Mouse (Mus musculus) liver, embryonic 12.5 days (tissue): ENCODE results near the gene Col19a1. TPM values are rescaled to one million over a fixed set of nuclear protein-coding genes. Genes with fewer than 3 reads are reported as not detected.

Source experiments
- ATAC-seq: fragments of 200-750 bp; cut with Nextera tagmentation; 2 replicates; pipeline ENCODE4 v1.8.0; 2017; ENCODE audit warnings: moderate number of reproducible peaks, mild to moderate bottlenecking, moderate library complexity
- H3K27ac ChIP-seq: fragments of 300-500 bp; sonication (generic); 2 replicates; pipeline ENCODE4 v1.5.1; 2016; ENCODE audit warnings: mild to moderate bottlenecking
- H3K27me3 ChIP-seq: fragments of 300-500 bp; sonication (generic); replicated peaks from 2 replicates; pipeline ENCODE4 v1.6.1; 2016; ENCODE audit warnings: mild to moderate bottlenecking, moderate library complexity
- H3K36me3 ChIP-seq: fragments of 300-500 bp; sonication (generic); 2 replicates; pipeline ENCODE4 v1.6.1; 2016; ENCODE audit warnings: mild to moderate bottlenecking, moderate library complexity
- H3K4me1 ChIP-seq: fragments of 300-500 bp; sonication (generic); 2 replicates; pipeline ENCODE4 v1.6.1; 2016
- H3K4me2 ChIP-seq: fragments of 300-500 bp; sonication (generic); 2 replicates; pipeline ENCODE4 v1.6.1; 2016; ENCODE audit warnings: mild to moderate bottlenecking, moderate library complexity
- H3K4me3 ChIP-seq: fragments of 300-500 bp; sonication (generic); 2 replicates; pipeline ENCODE4 v1.5.1; 2016; ENCODE audit warnings: mild to moderate bottlenecking, moderate library complexity
- H3K9ac ChIP-seq: fragments of 300-500 bp; sonication (generic); 2 replicates; pipeline ENCODE4 v1.6.1; 2016; ENCODE audit warnings: mild to moderate bottlenecking, moderate library complexity
- H3K9me3 ChIP-seq: fragments of 300-500 bp; sonication (generic); replicated peaks from 2 replicates; pipeline ENCODE4 v1.6.1; 2016; ENCODE audit warnings: mild to moderate bottlenecking, moderate library complexity
- WGBS: fragments of 180-500 bp; shearing (Covaris S2); methylation state at CpG from one replicate; pipeline ENCODE4 v1.1.7; 2016; ENCODE audit not compliant: insufficient replicate concordance; 5-methylcytosine and 5-hydroxymethylcytosine counted together
- polyA plus RNA-seq: library from polyadenylated mRNA; unstranded; fragments of >200 nt; fragmentation: Nextera tagmentation; extraction: Ambion mirVana; gene quantifications from 2 replicates; pipeline ENCODE4 v1.2.1, GENCODE M21; 2016

Gene Col19a1
- polyA plus RNA-seq, 1 experiment from 2014 or later: not detected

DNA sequence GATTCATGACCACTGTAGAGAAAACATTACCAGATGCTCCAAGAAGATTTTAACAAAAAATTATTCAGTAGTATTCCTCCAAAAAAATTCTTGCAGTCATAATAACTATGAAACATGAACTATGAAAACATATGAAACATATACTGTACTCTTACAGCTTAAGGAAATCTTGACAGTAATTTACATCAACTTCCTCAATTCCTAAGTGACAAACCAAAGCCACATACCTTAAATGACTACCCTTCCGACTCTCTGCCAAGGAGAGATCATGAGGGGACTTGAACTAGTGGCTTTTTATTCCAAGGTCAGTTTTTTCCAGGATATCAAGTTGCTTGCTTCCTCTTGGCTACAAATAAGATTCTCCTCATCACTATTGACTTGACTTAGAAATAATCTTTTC, 39.7 kb downstream of the Col19a1 start:
- Histone ChIP-seq H3K4me2 (no peak overlapping the region), H3K27ac (no peak overlapping the region), H3K4me1 (no peaks in the 10 kb centered on the region), H3K9me3 (no peaks in the 10 kb centered on the region), H3K27me3 (no peaks in the 10 kb centered on the region), H3K4me3 (no peak overlapping the region), H3K9ac (no peak overlapping the region), H3K36me3 (no peaks in the 10 kb centered on the region)
- WGBS: 35% methylated on average over 1 of the region's 1 CpGs
- ATAC-seq: no peak

DNA sequence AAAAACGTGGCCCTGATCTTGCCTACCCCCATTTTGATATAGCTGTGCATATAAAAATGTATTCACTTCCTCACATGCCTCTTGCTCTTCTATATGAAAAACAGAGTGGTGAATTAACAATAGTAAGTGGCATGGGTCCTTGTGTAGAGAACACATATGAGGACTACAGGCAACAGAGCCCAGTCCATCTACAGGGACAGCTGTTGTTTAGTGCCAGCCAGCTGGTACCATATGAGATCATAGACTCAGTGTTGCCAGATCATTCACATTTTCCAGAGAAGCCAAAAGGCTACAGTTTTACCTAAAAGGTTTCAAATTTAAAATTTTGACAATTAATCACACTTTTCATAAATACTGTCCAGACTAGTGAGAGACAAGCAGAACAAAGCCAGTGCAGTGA, 47.4 kb downstream of the Col19a1 start:
- 37% methylated on average over 1 of the region's 1 CpGs for WGBS
- no peak for ATAC-seq
- Histone ChIP-seq H3K9ac (no peak overlapping the region), H3K36me3 (no peaks in the 10 kb centered on the region), H3K4me2 (no peak overlapping the region), H3K9me3 (no peaks in the 10 kb centered on the region), H3K27ac (no peak overlapping the region), H3K4me3 (no peak overlapping the region), H3K4me1 (no peaks in the 10 kb centered on the region), H3K27me3 (no peaks in the 10 kb centered on the region)

DNA sequence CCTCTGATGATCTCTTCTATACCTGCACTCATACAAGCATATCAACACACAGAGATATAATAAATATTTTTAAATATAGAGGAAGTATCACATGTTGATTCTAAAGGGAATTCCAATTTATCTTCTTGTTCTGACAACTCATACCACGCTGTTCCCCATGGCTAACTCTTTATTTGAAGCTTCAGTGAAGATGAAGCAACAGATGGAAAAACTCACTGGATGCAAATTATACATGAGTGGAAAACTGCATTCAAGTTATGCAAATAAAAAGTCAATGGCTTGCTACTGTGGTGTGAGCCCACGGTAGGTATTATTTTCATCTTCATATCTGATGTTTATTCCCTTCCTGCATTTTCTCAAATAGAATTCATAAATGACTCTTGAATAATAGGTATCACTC, 60.1 kb downstream of the Col19a1 start:
- 69% methylated on average over 2 of the region's 2 CpGs for WGBS
- H3K27ac ChIP-seq: no peak overlapping the region
- no peak overlapping the region for H3K9ac ChIP-seq
- no peaks in the 10 kb centered on the region for H3K9me3 ChIP-seq
- ATAC-seq: no peak
- no peak overlapping the region for H3K4me2 ChIP-seq
- no peaks in the 10 kb centered on the region for H3K36me3 ChIP-seq
- no peak overlapping the region for H3K4me3 ChIP-seq
- no peaks in the 10 kb centered on the region for H3K27me3 ChIP-seq
- H3K4me1 ChIP-seq: no peaks in the 10 kb centered on the region

DNA sequence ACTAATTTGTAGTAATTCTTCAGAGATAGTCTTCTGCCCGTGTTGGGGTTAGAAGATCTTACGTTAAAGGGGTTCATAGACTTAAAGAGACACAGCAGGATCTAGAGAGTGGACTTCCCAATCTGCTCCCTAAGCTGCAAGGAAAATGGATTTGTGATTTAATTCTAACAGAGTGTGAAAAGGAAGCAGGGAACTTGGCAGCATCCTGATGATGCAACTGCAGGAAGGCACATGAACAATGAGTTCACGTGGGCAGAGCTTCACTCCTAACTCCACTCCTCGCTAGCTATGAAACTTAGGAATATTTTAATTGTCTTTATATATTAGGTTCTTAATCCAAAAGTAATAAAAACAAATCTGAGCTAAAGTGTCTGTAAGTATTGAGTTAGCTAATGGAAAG, 69.8 kb downstream of the Col19a1 start:
- no peaks in the 10 kb centered on the region for H3K4me1 ChIP-seq
- H3K27me3 ChIP-seq: no peaks in the 10 kb centered on the region
- H3K27ac ChIP-seq: no peak overlapping the region
- no peaks in the 10 kb centered on the region for H3K9me3 ChIP-seq
- no peak overlapping the region for H3K9ac ChIP-seq
- H3K36me3 ChIP-seq: no peaks in the 10 kb centered on the region
- WGBS: 56% methylated on average over 4 of the region's 4 CpGs
- no peak for ATAC-seq
- H3K4me2 ChIP-seq: no peak overlapping the region
- H3K4me3 ChIP-seq: no peak overlapping the region

GRCm38 (mm10) chr1:24515341-24515740, 71.9 kb downstream of the Col19a1 start:
- Histone ChIP-seq H3K4me2 (no peak overlapping the region), H3K27ac (no peak overlapping the region), H3K4me3 (no peak overlapping the region), H3K9me3 (no peaks in the 10 kb centered on the region), H3K9ac (no peak overlapping the region), H3K36me3 (no peaks in the 10 kb centered on the region), H3K27me3 (no peaks in the 10 kb centered on the region), H3K4me1 (no peaks in the 10 kb centered on the region)
- whole genome bisulfite sequencing: 62% methylated on average over 5 of the region's 5 CpGs
- ATAC-seq: no peak

- Histone ChIP-seq H3K9me3 (no peaks in the 10 kb centered on the region), H3K4me2 (no peak overlapping the region), H3K4me3 (no peak overlapping the region), H3K27ac (no peak overlapping the region), H3K9ac (no peak overlapping the region), H3K4me1 (no peaks in the 10 kb centered on the region), H3K27me3 (no peaks in the 10 kb centered on the region), H3K36me3 (no peaks in the 10 kb centered on the region)
- no peak for ATAC-seq
- WGBS: 55% methylated on average over 6 of the region's 6 CpGs
Measured at GRCm38 (mm10) chr1:24511536-24511935, 75.7 kb downstream of the Col19a1 start.

DNA sequence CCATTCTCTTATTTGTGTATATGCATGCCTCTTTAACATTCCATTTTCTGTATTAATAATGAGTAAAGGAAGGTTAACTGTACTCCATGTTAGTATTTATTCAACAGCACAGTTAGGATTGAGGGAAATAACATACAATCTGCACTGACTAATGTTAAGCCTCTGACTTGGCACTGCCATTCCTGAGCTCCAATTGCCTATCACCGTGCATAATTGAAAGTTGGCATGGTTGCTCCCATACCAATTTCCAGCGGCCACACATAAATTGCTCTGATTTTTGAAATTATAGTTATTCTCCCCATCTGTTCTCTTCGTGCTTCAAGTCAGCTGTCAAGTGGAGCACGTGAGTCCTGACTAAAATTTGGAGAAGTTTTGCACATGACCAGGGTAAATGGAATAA, 91.9 kb downstream of the Col19a1 start:
- no peaks in the 10 kb centered on the region for H3K4me1 ChIP-seq
- H3K27ac ChIP-seq: no peak overlapping the region
- no peak for ATAC-seq
- H3K27me3 ChIP-seq: no peaks in the 10 kb centered on the region
- no peaks in the 10 kb centered on the region for H3K36me3 ChIP-seq
- no peak overlapping the region for H3K9ac ChIP-seq
- H3K4me2 ChIP-seq: no peak overlapping the region
- no peak overlapping the region for H3K4me3 ChIP-seq
- no peaks in the 10 kb centered on the region for H3K9me3 ChIP-seq
- 67% methylated on average over 4 of the region's 4 CpGs for WGBS

DNA sequence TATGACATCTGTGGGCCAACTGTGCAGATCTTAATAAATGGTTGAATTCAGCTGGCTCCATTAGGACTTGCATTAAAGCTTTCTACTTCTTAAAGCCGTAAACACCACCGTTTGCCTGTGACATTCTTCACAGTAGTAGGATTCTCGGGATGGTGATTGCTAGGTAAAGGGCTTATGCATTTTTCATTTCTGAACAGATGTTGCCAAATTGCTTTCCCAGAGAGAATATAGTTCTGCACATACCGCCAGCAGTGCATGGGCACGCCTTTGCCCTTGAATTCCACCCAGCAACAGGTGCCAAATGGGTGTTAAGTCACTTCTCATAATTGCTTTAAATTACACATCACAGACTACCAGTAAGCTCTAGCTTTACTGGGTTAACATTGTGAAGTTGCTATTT, 103.1 kb downstream of the Col19a1 start:
- no peak for ATAC-seq
- Histone ChIP-seq H3K4me1 (no peaks in the 10 kb centered on the region), H3K36me3 (no peaks in the 10 kb centered on the region), H3K27me3 (no peaks in the 10 kb centered on the region), H3K27ac (no peak overlapping the region), H3K9ac (no peak overlapping the region), H3K4me2 (no peak overlapping the region), H3K4me3 (no peak overlapping the region), H3K9me3 (no peaks in the 10 kb centered on the region)
- WGBS: 70% methylated on average over 5 of the region's 5 CpGs

DNA sequence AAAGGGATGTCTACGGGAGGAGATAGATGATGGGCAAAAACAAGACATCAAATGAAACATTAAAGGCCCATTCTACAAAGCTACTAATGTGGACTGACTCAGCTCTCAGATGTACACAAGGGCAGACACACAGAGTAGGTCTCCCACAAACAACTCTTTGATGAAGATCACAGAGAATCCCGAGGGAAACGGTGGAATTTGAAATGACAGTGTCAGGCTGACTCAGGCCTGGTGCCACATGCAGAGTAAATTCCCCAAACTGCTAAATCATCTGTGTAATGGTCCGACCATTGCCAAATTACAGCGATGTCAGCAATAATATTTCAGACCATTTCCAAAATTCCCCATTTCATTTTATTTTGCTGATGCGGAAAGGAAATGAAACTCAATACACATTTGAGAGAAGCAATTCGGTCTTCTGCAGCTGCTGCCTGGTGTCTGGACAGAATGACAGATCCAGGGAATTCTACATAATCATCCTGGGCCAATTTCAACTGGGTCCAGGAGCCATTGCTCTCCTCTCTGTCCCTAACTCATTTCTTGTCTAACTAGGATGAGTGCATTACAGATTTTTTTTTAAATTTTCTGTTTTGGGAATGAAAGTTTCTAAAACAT, 116.1 kb downstream of the Col19a1 start:
- Histone ChIP-seq H3K27me3 (no peaks in the 10 kb centered on the region), H3K9ac (no peak overlapping the region), H3K36me3 (no peaks in the 10 kb centered on the region), H3K4me2 (no peak overlapping the region), H3K9me3 (no peaks in the 10 kb centered on the region), H3K4me3 (no peak overlapping the region), H3K27ac (no peak overlapping the region), H3K4me1 (no peaks in the 10 kb centered on the region)
- 67% methylated on average over 7 of the region's 7 CpGs for WGBS
- ATAC-seq: no peak

DNA sequence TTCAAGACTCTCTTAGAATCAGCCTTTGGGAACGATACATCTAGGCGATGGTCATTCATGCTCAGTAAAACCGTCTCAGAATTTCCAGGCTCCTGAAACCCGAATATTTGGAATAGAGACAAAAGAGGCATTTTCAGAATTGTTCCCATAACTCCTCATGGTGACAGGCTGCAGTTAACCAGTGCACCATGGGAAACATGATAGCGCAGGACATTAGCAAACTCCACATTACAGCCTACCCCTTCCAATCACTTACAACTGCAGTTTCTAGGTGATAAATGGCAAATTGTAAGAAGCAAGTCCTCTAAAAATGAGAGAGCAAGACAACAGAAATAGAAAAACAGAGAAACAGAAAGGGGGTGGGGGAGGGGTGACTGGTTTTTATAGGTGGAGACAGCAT, 116.6 kb downstream of the Col19a1 start:
- 74% methylated on average over 5 of the region's 5 CpGs for WGBS
- H3K27me3 ChIP-seq: no peaks in the 10 kb centered on the region
- H3K4me2 ChIP-seq: no peak overlapping the region
- H3K9ac ChIP-seq: no peak overlapping the region
- no peaks in the 10 kb centered on the region for H3K36me3 ChIP-seq
- no peak overlapping the region for H3K4me3 ChIP-seq
- no peak for ATAC-seq
- H3K27ac ChIP-seq: no peak overlapping the region
- H3K9me3 ChIP-seq: no peaks in the 10 kb centered on the region
- H3K4me1 ChIP-seq: no peaks in the 10 kb centered on the region

DNA sequence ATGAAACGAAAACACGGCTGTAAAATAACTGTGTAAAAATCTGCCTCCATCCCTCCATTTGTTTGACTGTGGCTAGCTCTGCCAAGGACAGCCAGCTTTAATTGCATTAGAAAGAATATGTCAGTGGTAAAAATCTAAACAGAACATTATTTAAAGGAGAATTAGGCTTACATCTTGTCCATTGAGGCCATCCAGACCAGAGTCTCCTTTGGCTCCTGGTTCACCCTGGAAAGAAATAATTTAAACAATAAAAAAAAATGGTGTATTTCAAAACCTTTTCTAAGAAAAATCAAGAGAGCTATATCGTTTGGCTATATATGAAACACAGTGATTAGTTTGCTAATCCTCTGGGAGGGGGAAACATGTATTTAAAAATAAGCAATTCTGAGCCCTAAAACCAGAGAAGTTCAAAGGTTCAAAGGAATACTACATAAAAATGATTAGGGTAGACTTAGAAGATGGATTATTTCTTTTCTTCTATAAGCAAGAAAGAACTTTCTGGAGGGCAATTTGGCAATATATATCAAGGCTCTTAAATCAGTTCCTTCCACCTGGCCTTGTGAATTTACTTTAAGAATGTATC, 125.9 kb downstream of the Col19a1 start:
- H3K9ac ChIP-seq: no peak overlapping the region
- no peaks in the 10 kb centered on the region for H3K36me3 ChIP-seq
- no peak overlapping the region for H3K4me3 ChIP-seq
- no peaks in the 10 kb centered on the region for H3K4me1 ChIP-seq
- H3K27me3 ChIP-seq: no peaks in the 10 kb centered on the region
- H3K4me2 ChIP-seq: no peak overlapping the region
- no peak overlapping the region for H3K27ac ChIP-seq
- WGBS: 65% methylated on average over 3 of the region's 3 CpGs
- H3K9me3 ChIP-seq: no peaks in the 10 kb centered on the region
- no peak for ATAC-seq

GRCm38 (mm10) chr1:24458015-24458414, 129.3 kb downstream of the Col19a1 start:
- Histone ChIP-seq H3K9ac (no peak overlapping the region), H3K36me3 (no peaks in the 10 kb centered on the region), H3K9me3 (no peaks in the 10 kb centered on the region), H3K27ac (no peak overlapping the region), H3K27me3 (no peaks in the 10 kb centered on the region), H3K4me2 (no peak overlapping the region), H3K4me1 (no peaks in the 10 kb centered on the region), H3K4me3 (no peak overlapping the region)
- ATAC-seq: no peak
- 56% methylated on average over 2 of the region's 2 CpGs for WGBS
